Mouse (Mus musculus): ENCODE results near the gene Ppp3r1. TPM values are rescaled to one million over a fixed set of nuclear protein-coding genes. Genes with fewer than 3 reads are reported as not detected.

The Ppp3r1 gene
- polyA plus RNA-seq, 1 experiment from 2014 or later = 84.6 TPM

- Histone ChIP-seq H3K9me3 (ENCODE audit: low read length) (no peaks in the 10 kb centered on the region), H3K27ac (ENCODE audit: low read length) (0 out of 2 replicates have a peak overlapping the region, but pooled peaks have one; percentile 53), H3K9ac (replicated peaks; ENCODE audit: low read length) (no peak overlapping the region), H3K36me3 (ENCODE audit: insufficient read depth, low read length) (peaks cover 24% of the 10 kb centered on the region), H3K4me3 (ENCODE audit: low read length) (no peak overlapping the region), H3K4me1 (ENCODE audit: insufficient read depth, low read length) (peaks cover 7% of the 10 kb centered on the region; the same call in 1 of the 2 replicates), H3K4me2 (replicated peaks; ENCODE audit: low read depth, low read length) (peak overlapping the region; percentile 20; the same call in 1 of the 2 replicates), H3K27me3 (ENCODE audit: insufficient read depth, low read length) (no peaks in the 10 kb centered on the region)
- ATAC-seq (ENCODE audit: low FRiP score, low TSS enrichment) = peak; percentile 94
- WGBS = 74% methylated on average over 9 of the region's 9 CpGs
Measured at GRCm38 (mm10) chr11:17192151-17192844, 33.2 kb downstream of the Ppp3r1 start.

GRCm38 (mm10) chr11:17199170-17199569 is 40.1 kb downstream of the Ppp3r1 start:
- no peak overlapping the region for H3K4me3 ChIP-seq (ENCODE audit: low read length)
- no peak overlapping the region for H3K27ac ChIP-seq (ENCODE audit: low read length)
- no peak overlapping the region for H3K9ac ChIP-seq (replicated peaks; ENCODE audit: low read length)
- no peak for ATAC-seq (ENCODE audit: low FRiP score, low TSS enrichment)
- no peaks in the 10 kb centered on the region for H3K9me3 ChIP-seq (ENCODE audit: low read length)
- H3K36me3 ChIP-seq (ENCODE audit: insufficient read depth, low read length) = peaks cover 47% of the 10 kb centered on the region
- no peak overlapping the region for H3K4me2 ChIP-seq (replicated peaks; ENCODE audit: low read depth, low read length)
- no peaks in the 10 kb centered on the region for H3K27me3 ChIP-seq (ENCODE audit: insufficient read depth, low read length)
- 82% methylated on average over 5 of the region's 5 CpGs for WGBS
- H3K4me1 ChIP-seq (ENCODE audit: insufficient read depth, low read length) = no peaks in the 10 kb centered on the region

- Histone ChIP-seq H3K27ac (ENCODE audit: low read length) (no peak overlapping the region), H3K4me3 (ENCODE audit: low read length) (no peak overlapping the region), H3K9ac (replicated peaks; ENCODE audit: low read length) (no peak overlapping the region), H3K9me3 (ENCODE audit: low read length) (no peaks in the 10 kb centered on the region), H3K27me3 (ENCODE audit: insufficient read depth, low read length) (no peaks in the 10 kb centered on the region), H3K4me1 (ENCODE audit: insufficient read depth, low read length) (no peaks in the 10 kb centered on the region), H3K4me2 (replicated peaks; ENCODE audit: low read depth, low read length) (no peak overlapping the region), H3K36me3 (ENCODE audit: insufficient read depth, low read length) (peaks cover 45% of the 10 kb centered on the region)
- no peak for ATAC-seq (ENCODE audit: low FRiP score, low TSS enrichment)
- 91% methylated on average over 3 of the region's 3 CpGs for WGBS
Measured at GRCm38 (mm10) chr11:17199840-17200501, 40.9 kb downstream of the Ppp3r1 start.

- WGBS = 95% methylated on average over 4 of the region's 4 CpGs
- no peaks in the 10 kb centered on the region for H3K9me3 ChIP-seq (ENCODE audit: low read length)
- H3K4me3 ChIP-seq (ENCODE audit: low read length) = no peak overlapping the region
- no peak overlapping the region for H3K9ac ChIP-seq (replicated peaks; ENCODE audit: low read length)
- H3K27ac ChIP-seq (ENCODE audit: low read length) = no peak overlapping the region
- H3K36me3 ChIP-seq (ENCODE audit: insufficient read depth, low read length) = peaks cover 35% of the 10 kb centered on the region
- no peak overlapping the region for H3K4me2 ChIP-seq (replicated peaks; ENCODE audit: low read depth, low read length)
- no peaks in the 10 kb centered on the region for H3K4me1 ChIP-seq (ENCODE audit: insufficient read depth, low read length)
- ATAC-seq (ENCODE audit: low FRiP score, low TSS enrichment) = no peak
- no peaks in the 10 kb centered on the region for H3K27me3 ChIP-seq (ENCODE audit: insufficient read depth, low read length)
Measured at GRCm38 (mm10) chr11:17200936-17201335, 41.9 kb downstream of the Ppp3r1 start.

GRCm38 (mm10) chr11:17202481-17202880 is 43.4 kb downstream of the Ppp3r1 start:
- Histone ChIP-seq H3K27ac (ENCODE audit: low read length) (no peak overlapping the region), H3K9me3 (ENCODE audit: low read length) (no peaks in the 10 kb centered on the region), H3K4me1 (ENCODE audit: insufficient read depth, low read length) (no peaks in the 10 kb centered on the region), H3K4me2 (replicated peaks; ENCODE audit: low read depth, low read length) (no peak overlapping the region), H3K4me3 (ENCODE audit: low read length) (no peak overlapping the region), H3K9ac (replicated peaks; ENCODE audit: low read length) (no peak overlapping the region), H3K36me3 (ENCODE audit: insufficient read depth, low read length) (peaks cover 21% of the 10 kb centered on the region), H3K27me3 (ENCODE audit: insufficient read depth, low read length) (no peaks in the 10 kb centered on the region)
- WGBS = 89% methylated on average over 6 of the region's 6 CpGs
- ATAC-seq (ENCODE audit: low FRiP score, low TSS enrichment) = no peak

- H3K4me2 ChIP-seq (replicated peaks; ENCODE audit: low read depth, low read length) = peak within 1 kb of the TSS; percentile 71
- WGBS = under 1% methylated on average over 65 of the region's 65 CpGs
- peak within 1 kb of the TSS; percentile 88 for H3K27ac ChIP-seq (ENCODE audit: low read length)
- no peaks in the 10 kb centered on the region for H3K9me3 ChIP-seq (ENCODE audit: low read length)
- peak; percentile 99 for ATAC-seq (ENCODE audit: low FRiP score, low TSS enrichment)
- no peaks in the 10 kb centered on the region for H3K27me3 ChIP-seq (ENCODE audit: insufficient read depth, low read length)
- peak within 1 kb of the TSS; percentile 78 for H3K9ac ChIP-seq (replicated peaks; ENCODE audit: low read length)
- H3K4me3 ChIP-seq (ENCODE audit: low read length) = peak within 1 kb of the TSS; percentile 99
- peaks cover 8% of the 10 kb centered on the region for H3K36me3 ChIP-seq (ENCODE audit: insufficient read depth, low read length)
- H3K4me1 ChIP-seq (ENCODE audit: insufficient read depth, low read length) = peaks cover 22% of the 10 kb centered on the region
Measured at GRCm38 (mm10) chr11:17211258-17212140, 52.4 kb downstream of the Ppp3r1 start, which contains the start of gene Pno1. Pno1 (minus strand) TSS chr11:17211568.

- peak overlapping the region; percentile 88 for H3K27ac ChIP-seq (ENCODE audit: low read length)
- H3K4me3 ChIP-seq (ENCODE audit: low read length) = peak overlapping the region; percentile 99
- no peaks in the 10 kb centered on the region for H3K9me3 ChIP-seq (ENCODE audit: low read length)
- H3K27me3 ChIP-seq (ENCODE audit: insufficient read depth, low read length) = no peaks in the 10 kb centered on the region
- peak overlapping the region; percentile 71 for H3K4me2 ChIP-seq (replicated peaks; ENCODE audit: low read depth, low read length)
- 2% methylated on average over 10 of the region's 10 CpGs for WGBS
- H3K36me3 ChIP-seq (ENCODE audit: insufficient read depth, low read length) = peaks cover 8% of the 10 kb centered on the region
- peaks cover 22% of the 10 kb centered on the region for H3K4me1 ChIP-seq (ENCODE audit: insufficient read depth, low read length)
- peak overlapping the region; percentile 78 for H3K9ac ChIP-seq (replicated peaks; ENCODE audit: low read length)
- no peak for ATAC-seq (ENCODE audit: low FRiP score, low TSS enrichment)
Measured at GRCm38 (mm10) chr11:17212141-17212495, 53.1 kb downstream of the Ppp3r1 start.

GRCm38 (mm10) chr11:17212903-17213509 is 53.9 kb downstream of the Ppp3r1 start:
- no peak for ATAC-seq (ENCODE audit: low FRiP score, low TSS enrichment)
- Histone ChIP-seq H3K9ac (replicated peaks; ENCODE audit: low read length) (no peak overlapping the region; the same call in 1 of the 2 replicates), H3K9me3 (ENCODE audit: low read length) (no peaks in the 10 kb centered on the region), H3K27ac (ENCODE audit: low read length) (no peak overlapping the region), H3K36me3 (ENCODE audit: insufficient read depth, low read length) (peaks cover 5% of the 10 kb centered on the region; the same call in 1 of the 2 replicates), H3K27me3 (ENCODE audit: insufficient read depth, low read length) (no peaks in the 10 kb centered on the region), H3K4me1 (ENCODE audit: insufficient read depth, low read length) (peaks cover 22% of the 10 kb centered on the region), H3K4me3 (ENCODE audit: low read length) (peak overlapping the region; percentile 99; the same call in 1 of the 2 replicates), H3K4me2 (replicated peaks; ENCODE audit: low read depth, low read length) (peak overlapping the region; percentile 71)
- 81% methylated on average over 5 of the region's 5 CpGs for WGBS

- no peak overlapping the region for H3K27ac ChIP-seq (ENCODE audit: low read length)
- no peaks in the 10 kb centered on the region for H3K9me3 ChIP-seq (ENCODE audit: low read length)
- no peaks in the 10 kb centered on the region for H3K36me3 ChIP-seq (ENCODE audit: insufficient read depth, low read length)
- H3K9ac ChIP-seq (replicated peaks; ENCODE audit: low read length) = no peak overlapping the region
- peaks cover 18% of the 10 kb centered on the region for H3K4me1 ChIP-seq (ENCODE audit: insufficient read depth, low read length)
- 83% methylated on average over 3 of the region's 3 CpGs for WGBS
- H3K27me3 ChIP-seq (ENCODE audit: insufficient read depth, low read length) = no peaks in the 10 kb centered on the region
- no peak overlapping the region for H3K4me2 ChIP-seq (replicated peaks; ENCODE audit: low read depth, low read length)
- no peak for ATAC-seq (ENCODE audit: low FRiP score, low TSS enrichment)
- no peak overlapping the region for H3K4me3 ChIP-seq (ENCODE audit: low read length)
Measured at GRCm38 (mm10) chr11:17215475-17215874, 56.4 kb downstream of the Ppp3r1 start.
